Mouse (Mus musculus): ENCODE measurements around the gene Igsf9. TPM values are rescaled to one million over a fixed set of nuclear protein-coding genes. Genes with fewer than 3 reads are reported as not detected.

The Igsf9 gene
- not detected in 2 replicates for total RNA-seq (2015; ENCODE audit: low replicate concordance)
- total RNA-seq (2017; ENCODE audit: low replicate concordance) = 2.4 TPM in 1 of 2 replicates, not detected in the other

DNA sequence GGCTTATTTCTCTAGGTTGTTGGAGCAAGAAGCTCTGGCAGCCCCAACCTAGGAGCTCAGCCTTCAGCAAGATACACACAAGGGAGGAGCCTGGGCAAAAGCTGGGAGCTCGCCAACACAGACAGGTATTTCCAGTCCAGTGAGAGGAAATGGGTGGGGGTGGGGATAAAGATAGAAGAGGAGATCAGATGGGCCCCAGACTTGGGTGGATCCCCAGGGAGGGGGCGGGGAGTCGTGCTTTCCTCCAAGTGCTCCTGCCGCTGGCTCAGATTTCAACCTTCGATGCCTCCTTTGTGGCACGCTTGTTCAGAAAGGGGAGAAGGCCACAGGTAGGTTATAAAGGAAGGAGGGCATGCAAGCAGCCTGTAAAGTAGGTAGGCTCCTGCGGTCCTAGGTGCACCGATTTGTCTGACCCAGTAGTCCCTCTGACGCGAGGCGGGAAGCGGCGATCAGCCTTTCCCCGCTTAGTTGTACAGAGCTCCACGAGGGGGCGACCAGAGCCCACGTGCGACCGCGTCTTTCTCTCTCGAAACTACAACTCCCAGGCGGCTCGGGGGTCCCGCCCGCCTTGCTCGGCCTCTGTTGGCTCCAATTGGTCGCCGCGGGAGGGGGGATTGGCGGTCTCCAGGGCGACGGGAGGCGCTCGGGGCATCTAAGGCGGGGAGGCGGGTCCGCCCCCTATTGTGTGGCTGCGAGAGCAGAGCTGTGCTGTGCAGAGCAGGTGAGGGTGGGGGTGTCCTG lies at the start of gene Igsf9:
TSS of gene Igsf9 (plus strand) at position 249 of the 741 bp plus-strand sequence.
- no peak for ATAC-seq (replicated peaks; ENCODE audit: low FRiP score, poor library complexity, severe bottlenecking)

DNA sequence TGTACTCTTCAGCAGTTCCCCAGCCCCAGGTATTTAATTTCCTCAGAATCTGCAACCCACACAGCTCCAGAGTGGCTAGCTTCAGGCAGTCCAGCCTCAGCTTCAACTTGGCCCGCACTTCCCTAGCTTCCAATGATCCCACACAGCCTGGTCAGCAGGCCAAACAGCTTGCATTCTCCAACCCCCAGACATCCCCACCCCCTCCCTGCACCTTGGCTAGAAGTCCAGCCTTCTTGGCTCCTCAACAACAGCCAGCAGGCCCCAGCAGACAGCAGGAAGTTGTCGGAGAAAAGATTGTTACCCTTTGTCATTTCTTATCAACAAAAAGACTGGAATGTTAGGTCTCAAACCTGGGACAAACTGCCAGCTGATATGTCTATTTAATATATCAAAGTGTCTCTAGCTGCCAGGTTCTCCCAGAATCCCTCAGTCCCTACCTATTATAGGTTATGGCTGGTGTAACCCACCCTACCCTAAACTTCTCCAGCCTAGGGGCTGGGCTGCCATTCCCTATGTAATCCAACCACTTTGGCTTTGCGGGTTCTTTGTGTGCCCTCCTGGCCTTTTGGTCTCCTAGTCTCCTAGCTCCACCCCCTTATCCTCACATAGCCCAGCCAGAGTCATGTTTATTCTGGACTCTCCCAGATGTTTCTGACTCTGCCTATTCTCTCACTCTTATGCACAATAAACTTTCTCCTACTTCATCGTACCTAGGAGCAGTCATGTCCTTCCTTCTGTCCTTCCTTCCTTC lies 49.6 kb upstream of the Igsf9 start:
- ATAC-seq (replicated peaks; ENCODE audit: low FRiP score, poor library complexity, severe bottlenecking) = no peak

DNA sequence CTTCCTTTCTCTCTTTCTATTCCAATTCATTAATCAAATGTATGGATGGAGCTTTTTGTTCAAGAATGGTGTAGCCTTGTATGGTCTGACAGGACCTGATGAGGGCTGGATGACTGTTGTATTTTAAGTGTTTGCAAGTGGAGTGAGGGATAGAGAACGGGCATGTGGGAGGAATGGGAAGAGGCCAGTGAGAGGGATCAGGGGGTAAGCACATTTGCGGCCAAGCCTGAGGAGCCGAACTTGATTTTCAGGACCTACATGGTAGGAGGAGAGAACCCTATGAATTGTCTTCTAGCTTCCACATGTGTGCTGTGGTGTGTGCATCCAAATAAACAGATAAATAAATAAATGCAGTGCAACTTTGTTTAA lies 49.0 kb upstream of the Igsf9 start:
- ATAC-seq (replicated peaks; ENCODE audit: low FRiP score, poor library complexity, severe bottlenecking) = no peak

DNA sequence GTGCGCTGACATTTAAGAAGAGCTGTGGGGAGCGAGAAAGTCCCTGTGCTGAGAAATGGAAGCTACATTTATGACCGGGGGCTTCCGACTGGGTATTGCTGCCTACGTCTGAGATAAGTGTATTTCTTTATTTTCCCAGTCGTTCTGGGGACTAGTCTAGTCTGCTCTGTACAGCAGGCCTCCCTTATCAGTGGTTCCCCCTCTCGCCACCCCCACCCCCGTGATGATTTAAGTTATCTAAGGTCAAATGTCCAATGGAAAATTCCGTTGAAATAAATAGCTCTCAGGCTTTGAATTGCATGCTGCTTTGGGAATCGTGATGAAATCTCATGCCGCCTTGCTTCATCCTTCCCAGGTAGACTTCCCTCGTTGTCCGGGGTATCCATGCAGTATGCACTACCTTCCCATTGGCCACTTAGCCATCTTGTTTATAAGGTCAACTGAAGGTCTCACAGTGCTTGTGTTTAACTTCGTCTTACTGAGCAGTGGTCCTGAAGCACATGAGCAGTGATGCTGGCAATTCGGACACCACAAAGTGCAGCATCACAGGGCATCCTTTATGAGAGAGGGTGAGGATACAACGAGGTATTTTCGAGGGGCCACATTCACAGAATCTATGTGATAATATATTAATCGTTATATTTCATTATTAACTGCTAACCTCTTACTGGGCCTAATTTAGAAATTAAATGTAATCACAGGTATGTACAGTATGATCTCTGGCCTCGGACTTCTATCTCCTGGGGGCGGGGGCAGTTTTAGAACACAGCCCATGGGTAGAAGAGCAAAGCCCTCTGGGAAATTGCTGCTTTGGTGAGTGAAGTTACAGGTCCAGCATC lies 48.4 kb upstream of the Igsf9 start:
- ATAC-seq (replicated peaks; ENCODE audit: low FRiP score, poor library complexity, severe bottlenecking) = no peak

DNA sequence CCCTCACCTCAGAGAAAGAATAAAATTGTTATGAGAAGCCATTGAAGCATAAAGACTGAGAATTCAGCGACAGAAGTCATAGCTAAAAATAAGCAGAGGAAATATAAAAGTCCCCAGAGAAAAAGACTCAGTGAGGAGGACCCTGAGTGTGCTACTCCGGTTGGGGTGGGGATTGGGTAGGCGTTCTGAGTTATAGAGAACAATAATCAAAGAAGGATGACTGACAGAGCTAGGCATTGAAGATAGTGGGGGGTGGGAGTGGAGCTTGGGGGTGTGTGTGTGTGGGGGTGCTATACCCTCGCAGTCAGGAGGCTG lies 47.8 kb upstream of the Igsf9 start:
- ATAC-seq (replicated peaks; ENCODE audit: low FRiP score, poor library complexity, severe bottlenecking) = no peak

DNA sequence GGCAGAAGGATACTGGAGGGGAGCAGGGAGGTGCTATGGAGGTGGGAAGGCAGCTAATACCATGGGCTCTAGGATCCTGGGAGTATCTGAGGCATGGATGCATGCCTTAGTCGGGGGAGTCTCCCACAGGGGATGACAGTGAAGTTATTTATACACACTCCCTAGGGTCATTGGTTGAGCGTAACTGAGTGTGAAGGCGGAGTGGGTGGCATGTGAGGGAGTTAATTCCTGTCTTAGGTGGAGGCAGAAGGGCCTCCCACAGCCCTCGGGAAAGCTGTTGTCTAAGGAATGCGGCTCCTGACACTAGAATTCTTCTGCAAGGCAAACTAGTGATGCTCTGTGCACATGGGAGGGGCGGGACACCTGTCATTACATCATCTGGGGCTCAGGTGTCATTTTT lies 44.8 kb upstream of the Igsf9 start:
- no peak for ATAC-seq (replicated peaks; ENCODE audit: low FRiP score, poor library complexity, severe bottlenecking)

DNA sequence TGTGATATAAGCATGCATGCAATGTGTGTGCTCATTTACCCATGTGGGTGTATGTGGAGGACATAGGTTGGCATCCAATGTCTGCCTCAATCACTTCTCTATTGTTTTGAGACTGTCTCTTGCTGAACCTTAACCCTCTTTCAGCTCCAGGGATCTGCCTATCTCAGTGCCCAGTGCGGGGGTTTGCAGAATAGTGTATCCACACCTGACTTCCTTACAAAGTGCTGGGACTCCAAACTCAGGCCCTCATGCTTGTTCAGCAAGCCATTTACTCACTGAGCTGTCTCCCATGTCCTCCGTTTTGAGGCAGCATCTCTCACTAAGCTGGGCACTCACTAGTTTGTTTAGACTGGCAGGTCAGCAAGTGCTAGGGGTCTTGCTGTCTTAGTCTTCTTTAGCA lies 43.0 kb upstream of the Igsf9 start:
- no peak for ATAC-seq (replicated peaks; ENCODE audit: low FRiP score, poor library complexity, severe bottlenecking)

DNA sequence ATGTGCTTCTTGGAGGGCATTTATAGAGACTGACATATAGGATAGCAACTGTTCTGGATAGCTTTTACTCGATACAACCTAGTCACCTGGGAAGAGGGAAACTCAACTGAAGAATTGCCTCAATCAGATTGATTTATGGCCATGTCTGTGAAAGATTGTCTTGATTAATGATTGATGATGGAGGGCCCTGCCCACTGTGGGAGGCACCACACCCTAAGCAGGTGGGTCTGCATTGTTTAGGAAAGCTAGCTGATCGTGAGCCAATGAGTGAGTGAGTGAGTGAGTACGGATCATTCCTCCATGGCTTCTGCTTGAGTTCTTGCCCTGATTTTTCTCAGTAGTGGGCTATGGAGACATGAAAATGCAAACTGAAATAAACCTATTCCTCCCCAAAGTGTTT lies 41.1 kb upstream of the Igsf9 start:
- ATAC-seq (replicated peaks; ENCODE audit: low FRiP score, poor library complexity, severe bottlenecking) = no peak

DNA sequence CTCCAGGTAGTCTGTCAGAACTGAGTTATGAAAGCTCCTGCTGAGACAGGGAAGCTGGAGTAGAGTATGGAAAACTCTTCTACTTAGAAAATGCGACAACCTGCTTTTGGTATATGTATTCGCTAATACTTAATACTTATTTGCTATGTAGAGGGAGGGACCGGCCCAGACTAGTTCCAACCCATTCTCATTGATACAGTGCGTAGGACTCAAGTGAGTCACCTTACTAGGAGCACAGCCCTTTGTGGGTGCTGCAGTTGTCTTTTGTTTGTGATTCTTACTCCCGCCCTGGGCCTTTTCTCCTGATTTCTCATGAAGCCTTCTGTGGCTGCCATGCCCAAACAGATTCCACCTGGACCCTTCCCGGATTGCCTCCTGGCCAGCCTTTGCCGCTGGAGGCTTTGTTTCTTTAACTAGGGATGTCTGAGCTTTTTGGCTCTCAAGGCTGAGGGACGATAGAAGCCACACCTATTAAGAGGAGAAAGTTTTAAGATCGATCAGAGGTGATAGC lies 39.6 kb upstream of the Igsf9 start:
- no peak for ATAC-seq (replicated peaks; ENCODE audit: low FRiP score, poor library complexity, severe bottlenecking)

DNA sequence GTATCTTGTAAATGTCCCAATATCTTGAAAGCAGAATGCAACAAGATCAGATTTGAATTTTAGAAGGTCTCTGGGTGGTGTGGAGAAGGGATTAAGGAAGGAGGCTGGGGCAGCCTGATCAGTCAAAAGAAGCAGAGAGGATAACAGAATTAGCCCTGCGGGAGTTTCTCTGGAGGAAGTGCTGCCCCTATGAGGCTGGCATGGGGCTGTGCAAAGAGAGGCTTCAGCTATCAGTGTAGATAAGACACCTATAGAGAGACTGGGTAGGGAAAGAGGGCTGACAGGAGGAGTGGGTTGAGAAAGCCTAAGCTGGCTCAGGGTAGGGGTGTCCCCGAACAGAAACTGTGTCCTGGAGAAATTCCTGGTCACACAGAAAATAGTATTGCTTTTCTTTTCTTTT lies 31.4 kb upstream of the Igsf9 start:
- no peak for ATAC-seq (replicated peaks; ENCODE audit: low FRiP score, poor library complexity, severe bottlenecking)

DNA sequence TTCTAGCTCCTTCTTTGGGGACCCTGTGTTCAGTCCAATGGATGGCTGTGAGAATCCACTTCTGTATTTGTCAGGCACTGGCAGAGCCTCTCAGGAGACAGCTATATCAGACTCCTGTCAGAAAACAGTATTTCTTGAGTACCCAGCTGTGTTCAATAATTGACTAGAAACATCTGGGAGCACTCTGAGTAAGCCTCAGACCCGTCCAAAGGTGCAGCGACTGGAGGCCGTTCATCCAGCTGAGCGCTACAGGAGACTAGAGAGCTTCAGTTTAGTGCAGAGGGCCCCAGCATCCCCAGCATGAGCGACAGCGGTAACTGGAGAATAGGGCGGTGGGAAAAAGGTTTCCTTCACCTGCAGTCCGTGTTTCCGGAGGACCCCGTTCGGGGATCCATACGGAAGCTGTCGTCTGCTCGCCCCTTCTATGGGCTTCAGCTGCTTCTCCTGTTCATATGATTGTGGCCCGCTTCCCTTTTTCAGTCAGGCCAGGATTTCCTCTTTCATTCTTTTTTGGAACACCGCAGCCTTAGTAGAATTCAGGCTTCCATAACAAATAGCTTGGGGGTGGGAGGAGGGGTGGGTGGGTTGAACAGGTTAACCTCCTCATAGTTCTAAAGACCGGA lies 30.6 kb upstream of the Igsf9 start:
- no peak for ATAC-seq (replicated peaks; ENCODE audit: low FRiP score, poor library complexity, severe bottlenecking)

DNA sequence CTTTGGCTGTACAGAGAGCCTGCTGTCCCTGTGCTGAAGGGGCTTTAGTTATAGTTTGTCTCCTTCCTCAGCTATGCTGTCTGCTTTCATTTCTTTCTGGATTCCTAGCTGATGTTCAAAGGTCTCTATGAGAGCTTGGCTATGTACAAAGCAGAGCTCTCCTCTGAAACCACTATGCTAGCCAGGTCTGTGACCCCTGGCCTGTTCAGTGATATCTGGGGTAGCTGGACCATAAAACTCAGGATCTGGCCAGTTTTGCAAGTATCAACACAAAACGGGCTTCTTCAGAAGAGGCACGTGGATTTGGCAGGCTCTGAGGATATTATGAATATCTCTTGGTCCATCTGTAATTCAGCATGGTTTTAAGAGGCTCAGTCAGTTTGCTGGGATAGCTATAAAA lies 28.7 kb upstream of the Igsf9 start:
- no peak for ATAC-seq (replicated peaks; ENCODE audit: low FRiP score, poor library complexity, severe bottlenecking)

DNA sequence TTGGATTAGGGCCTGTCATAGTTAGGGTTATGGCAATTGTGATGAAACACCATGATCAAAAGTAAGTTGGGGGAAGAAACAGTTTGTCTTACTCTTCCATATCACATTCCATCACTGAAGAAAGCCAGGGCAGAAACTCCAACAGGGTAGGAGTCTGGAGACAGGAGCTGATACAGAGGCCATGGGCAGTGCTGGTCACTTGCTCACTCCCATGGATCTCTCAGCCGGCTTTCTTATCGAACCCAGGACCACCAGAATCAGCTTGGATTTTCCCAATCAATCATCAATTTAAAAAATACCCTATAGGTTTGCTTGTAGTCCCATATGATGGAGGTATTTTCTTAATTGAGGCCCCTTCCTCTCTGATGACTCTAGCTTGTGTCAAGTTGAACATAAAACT lies 27.8 kb upstream of the Igsf9 start:
- ATAC-seq (replicated peaks; ENCODE audit: low FRiP score, poor library complexity, severe bottlenecking) = no peak

DNA sequence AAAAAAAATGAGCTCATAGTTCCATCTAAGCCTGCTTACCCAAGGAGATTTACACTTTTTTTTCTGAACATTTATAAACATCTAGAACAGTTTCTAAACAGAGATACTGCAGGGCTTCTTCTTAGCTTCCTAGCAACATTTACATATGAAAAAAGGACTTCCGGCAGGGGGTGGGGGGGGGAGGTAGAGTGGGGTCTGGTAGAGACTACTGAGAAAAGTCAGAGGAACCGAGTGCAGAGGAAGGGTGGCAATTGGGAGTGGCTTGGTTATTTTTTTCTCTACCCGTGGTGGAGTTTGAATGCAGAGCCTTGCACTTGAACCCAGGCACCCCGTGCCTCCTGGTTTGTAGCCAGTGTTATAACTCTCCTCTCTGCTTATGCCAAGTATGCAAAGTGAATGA lies 26.2 kb upstream of the Igsf9 start:
- ATAC-seq (replicated peaks; ENCODE audit: low FRiP score, poor library complexity, severe bottlenecking) = no peak

DNA sequence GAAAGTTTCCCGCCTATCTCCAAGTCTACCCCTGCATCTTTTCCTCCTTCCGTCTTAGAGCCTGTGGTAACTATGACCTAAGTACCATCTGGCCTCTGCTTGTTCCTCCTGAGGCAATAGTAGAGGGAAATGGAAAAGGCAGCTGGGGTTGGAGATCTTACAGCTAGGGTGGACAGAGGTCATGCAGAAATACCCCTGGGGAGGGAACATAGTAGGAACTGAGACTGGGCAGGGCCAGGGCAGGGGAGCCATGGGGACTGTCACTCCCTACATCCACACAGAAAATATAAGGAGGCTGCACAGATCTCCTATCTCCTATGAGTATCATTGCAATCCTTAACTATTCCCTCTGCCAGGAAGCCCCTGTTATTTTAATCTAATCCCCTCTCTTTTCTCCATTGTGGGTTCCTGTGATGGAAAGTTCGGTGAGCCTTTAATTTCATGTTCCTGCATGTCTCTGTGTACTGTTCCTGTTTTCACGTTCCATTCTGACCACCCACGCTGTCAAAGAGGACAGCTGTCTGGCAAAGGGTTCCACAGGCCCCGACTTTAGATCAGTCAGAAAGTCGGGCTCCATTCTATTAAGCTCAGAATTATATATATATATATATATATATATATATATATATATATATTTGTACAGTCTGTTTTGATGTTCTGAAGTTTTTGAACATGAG lies 25.4 kb upstream of the Igsf9 start:
- no peak for ATAC-seq (replicated peaks; ENCODE audit: low FRiP score, poor library complexity, severe bottlenecking)

DNA sequence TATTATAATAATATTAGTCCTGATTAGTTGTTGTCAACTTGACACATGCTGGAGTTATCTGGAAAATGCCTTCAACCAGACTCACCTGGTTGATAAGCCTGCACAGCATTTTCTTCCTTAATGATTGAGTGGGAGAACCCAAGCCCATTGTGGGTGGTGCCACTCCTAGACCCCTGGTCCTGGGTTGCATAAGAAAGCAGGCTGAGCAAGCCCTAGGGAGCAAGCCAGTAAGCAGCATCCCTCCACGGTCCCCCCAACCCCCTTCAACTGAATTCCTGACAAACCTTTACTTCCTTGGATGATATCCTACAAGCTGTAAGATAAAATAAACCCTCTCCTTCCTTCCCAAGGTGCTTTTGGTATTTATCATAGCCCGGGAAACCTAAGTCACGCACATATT lies 24.4 kb upstream of the Igsf9 start:
- no peak for ATAC-seq (replicated peaks; ENCODE audit: low FRiP score, poor library complexity, severe bottlenecking)

DNA sequence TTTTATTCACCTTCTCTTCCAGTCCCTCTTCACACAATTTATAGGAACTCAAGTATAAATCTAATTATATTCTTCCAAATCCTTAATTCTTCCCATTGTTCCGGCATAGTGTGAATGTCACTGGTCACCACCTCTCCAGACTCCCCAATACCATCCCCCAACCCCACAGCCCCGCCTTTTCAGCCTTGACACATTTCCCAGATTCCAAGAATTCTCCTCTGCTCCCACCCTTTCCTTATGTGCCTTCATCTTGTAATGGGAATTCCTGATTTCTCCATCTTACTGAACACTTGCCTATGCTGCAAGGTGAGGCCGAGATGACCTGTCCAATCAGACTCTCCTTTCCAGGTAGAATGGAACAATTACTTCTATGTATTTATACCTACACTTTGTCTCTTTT lies 23.5 kb upstream of the Igsf9 start:
- ATAC-seq (replicated peaks; ENCODE audit: low FRiP score, poor library complexity, severe bottlenecking) = no peak

DNA sequence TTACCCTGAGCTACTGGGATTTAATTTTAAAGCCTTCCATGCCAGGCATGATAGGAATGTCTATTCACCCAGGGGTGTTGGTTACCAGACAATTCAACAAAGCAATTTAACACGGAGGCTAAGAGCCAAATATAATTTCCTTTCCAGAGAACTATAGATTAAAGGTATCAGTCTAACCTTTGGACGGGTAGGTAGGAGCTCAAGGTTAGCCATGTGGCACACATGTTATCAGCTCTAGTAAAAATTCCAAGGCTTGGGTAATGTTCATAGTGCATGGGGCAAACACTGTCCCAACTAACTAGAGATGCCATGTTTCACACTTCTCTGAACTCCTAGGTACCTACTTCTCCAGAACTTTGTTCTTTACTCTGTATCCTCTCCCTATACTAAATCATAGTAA lies 20.0 kb upstream of the Igsf9 start:
- ATAC-seq (replicated peaks; ENCODE audit: low FRiP score, poor library complexity, severe bottlenecking) = no peak

DNA sequence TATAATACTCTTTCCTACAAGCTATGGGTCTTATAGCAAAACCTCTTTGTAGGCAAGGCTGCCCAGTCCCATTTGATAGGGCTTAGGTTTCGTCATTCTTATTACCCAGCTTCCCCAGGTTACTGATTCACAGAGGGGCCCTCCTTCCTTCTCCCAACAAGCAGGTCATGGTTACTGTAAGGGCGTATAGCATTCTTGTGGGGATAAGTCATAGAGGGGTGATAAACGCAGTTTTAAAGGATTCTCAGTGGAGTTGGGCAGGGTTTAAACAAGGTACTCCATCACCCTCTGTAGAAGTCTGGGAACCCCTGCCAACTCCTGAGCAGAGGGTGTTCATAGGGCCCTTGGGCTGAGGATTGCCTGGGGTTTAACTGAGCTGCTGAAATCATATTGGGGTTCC lies 19.1 kb upstream of the Igsf9 start:
- no peak for ATAC-seq (replicated peaks; ENCODE audit: low FRiP score, poor library complexity, severe bottlenecking)
